Mouse (Mus musculus): ENCODE results near the gene Dnah14.

Gene Dnah14

DNA sequence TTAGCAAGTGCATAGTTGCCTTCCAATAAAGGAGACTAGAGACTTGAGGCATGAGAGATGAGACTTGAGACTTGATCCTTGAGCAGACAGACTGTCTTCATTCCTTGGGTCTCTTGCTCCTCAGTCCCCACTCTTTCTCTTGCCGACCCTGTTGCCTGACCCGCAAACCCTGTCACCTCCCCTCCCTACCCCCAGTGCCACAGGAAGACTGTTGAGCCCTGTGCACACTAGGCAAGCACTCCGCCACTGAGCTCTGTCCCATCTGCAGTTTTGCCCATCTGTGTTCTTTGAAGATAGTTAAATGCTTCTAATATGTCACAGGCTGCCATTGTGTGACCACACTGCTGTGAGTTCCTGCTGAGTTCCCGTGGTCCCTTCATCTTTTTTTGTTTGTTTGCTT lies 23.0 kb downstream of the Dnah14 start:
- DNase-seq (ENCODE audit: low spot score in 2 of 2) = no peak

DNA sequence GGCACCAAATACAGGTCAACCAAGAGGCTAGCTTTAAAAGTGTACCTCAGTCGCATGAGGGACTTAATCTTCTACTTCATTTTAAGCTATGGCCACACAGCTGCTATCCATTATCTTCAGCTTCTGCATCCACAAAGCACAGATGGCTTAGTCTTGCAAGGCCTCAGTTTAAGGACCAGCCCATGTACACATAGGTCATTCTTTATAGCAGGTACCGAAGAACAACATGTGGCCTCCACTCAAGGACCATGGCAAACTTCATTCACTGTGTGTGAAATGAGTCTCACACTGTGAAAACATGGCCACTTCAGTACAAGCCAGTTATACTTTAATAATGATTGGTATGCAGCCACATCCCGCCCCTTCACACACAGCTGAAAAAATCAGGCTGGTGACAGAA lies 34.8 kb downstream of the Dnah14 start:
- DNase-seq (ENCODE audit: low spot score in 2 of 2) = no peak

DNA sequence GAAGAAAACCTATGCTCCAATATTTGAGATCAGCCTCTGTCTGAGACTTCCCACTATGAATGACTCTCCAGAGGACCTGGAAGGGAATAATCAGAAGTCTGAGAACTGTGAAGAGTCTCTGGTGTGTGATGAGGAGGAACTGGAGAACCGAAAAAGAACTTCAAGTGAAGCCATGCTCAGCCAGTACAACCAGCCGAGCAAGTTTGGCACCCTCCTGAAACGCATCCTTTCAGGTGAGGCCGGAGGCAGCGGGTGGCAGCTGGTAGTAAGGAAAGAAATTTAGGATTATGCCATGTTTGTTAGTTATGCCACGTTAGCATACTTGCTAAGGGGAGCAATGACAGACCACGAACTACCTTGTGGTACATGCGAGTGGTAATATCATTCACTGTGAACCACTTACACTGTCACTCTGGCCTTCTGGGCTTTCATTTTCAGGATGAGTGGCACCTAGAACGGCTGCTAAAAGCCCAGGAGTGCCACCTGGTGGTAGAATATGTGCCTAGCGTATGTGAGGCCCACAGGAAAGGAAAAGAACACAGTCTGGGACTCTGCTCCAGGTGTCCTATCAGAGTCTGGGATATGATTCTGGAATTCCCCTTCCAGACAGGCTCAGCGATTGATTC lies 39.6 kb downstream of the Dnah14 start:
- DNase-seq (ENCODE audit: low spot score in 2 of 2) = peak; percentile 55 to 66

DNA sequence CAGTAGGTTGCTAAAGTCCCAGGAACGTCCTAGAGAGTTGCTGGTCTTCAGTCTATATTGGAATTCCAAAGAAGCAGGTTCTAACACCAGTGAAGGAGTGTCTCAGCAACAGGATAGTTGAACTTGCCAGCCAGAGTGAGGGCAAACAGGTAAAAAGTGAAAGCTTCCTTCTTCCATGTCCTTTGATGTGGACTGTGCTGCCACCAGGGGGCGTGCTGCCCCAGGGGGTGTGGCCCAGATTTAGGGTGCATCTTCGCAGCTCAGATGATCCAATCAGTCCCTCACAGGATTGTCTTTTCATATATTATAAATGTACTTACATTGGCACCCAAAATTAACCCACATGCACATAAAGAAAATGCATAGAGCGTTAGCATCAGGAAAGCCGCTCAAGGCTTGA lies 41.0 kb downstream of the Dnah14 start:
- no peak for DNase-seq (ENCODE audit: low spot score in 2 of 2)

- DNase-seq (ENCODE audit: low spot score in 2 of 2) = no peak
Observed at GRCm38 (mm10) chr1:181623149-181623680, 46.9 kb downstream of the Dnah14 start.

DNA sequence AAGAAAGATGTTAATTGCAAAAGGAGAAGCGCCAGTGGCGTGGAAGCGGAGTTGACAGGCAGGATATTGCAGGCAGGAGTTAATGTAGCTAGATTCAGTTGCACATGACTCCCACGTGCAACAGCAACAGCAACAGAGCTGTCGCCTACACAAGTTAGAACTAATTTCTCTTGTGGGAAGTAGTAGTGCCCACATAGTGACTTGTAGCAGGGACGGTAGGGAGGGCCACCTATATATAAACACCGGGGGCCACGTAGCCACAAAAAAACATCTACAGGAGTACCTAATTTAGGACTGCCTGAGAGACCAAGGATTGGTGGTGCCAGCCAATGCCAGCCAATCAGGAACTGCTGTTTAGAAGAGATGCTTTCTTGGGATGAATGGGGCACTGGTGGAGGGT lies 48.5 kb downstream of the Dnah14 start:
- no peak for DNase-seq (ENCODE audit: low spot score in 2 of 2)

DNA sequence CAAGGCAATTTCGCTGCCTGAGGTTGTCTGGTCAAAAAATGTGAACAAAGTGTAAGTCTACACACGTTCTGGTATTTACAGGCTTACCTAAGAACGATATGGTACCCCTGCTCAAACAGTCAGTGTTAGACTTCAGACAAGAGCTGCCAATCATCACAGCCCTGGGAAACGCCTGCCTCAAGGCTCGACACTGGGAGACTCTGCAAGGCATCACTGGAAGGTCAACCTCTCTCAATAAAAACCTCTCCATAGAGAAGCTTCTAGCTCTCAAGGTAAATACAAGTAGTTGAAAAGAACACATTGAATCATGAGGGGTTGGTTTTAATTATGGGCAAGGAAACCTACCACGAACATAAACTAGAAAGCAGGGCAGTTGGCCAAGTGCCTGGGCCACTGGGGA lies 51.9 kb downstream of the Dnah14 start:
- no peak for DNase-seq (ENCODE audit: low spot score in 2 of 2)

GRCm38 (mm10) chr1:181631371-181631770 lies 55.0 kb downstream of the Dnah14 start:
- DNase-seq (ENCODE audit: low spot score in 2 of 2) = no peak

GRCm38 (mm10) chr1:181637997-181638713 lies 61.8 kb downstream of the Dnah14 start:
- DNase-seq (ENCODE audit: low spot score in 2 of 2) = no peak

GRCm38 (mm10) chr1:181640383-181640782 lies 64.0 kb downstream of the Dnah14 start:
- DNase-seq (ENCODE audit: low spot score in 2 of 2) = no peak

- no peak for DNase-seq (ENCODE audit: low spot score in 2 of 2)
Observed at GRCm38 (mm10) chr1:181647467-181647866, 71.1 kb downstream of the Dnah14 start.

- no peak for DNase-seq (ENCODE audit: low spot score in 2 of 2)
Observed at GRCm38 (mm10) chr1:181653481-181653880, 77.1 kb downstream of the Dnah14 start.

DNA sequence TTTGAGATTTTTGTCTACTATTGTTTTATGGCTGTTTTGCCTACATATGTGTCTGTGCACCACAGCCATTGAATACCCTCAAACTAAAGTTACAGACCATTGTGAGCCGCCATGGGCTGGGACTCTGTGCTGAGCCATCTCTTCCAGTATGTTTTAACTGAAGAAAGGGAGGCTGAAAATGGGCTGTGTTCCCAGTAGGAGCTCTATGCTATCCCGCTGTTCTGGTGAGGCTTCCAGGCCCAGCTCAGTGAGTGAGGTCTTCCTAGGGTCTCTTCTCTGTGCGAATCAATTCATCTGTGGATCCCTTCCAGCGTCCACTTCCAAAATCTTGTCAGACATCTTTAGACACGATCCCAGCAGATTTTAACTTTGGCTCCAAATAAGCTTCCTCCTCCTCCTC lies 80.1 kb downstream of the Dnah14 start:
- no peak for DNase-seq (ENCODE audit: low spot score in 2 of 2)

- DNase-seq (ENCODE audit: low spot score in 2 of 2) = no peak
Observed at GRCm38 (mm10) chr1:181666801-181667200, 90.4 kb downstream of the Dnah14 start.

- DNase-seq (ENCODE audit: low spot score in 2 of 2) = no peak
Observed at GRCm38 (mm10) chr1:181694729-181695498, 118.6 kb downstream of the Dnah14 start.

DNA sequence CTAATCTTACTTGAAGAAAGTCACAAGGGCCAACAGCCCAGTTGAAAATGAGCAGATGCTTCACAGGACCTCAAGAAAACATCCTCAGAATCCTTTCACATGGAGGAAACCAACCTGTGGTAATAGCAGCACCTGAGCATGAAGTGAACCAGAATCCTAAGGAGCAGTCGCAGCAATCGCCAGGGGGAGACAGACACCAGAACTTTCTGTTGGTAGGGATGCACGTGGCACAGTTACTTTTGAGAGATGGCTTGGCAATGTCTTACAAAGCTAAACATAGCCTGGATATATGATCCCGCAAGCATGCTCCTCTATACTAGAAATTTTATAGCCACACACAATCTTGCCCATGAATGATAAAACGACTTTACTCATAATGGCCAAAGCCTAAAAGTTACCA lies 152.3 kb downstream of the Dnah14 start:
- peak; percentile 5 to 10 for DNase-seq (ENCODE audit: low spot score in 2 of 2)

- no peak for DNase-seq (ENCODE audit: low spot score in 2 of 2)
Observed at GRCm38 (mm10) chr1:181733517-181733916, 157.2 kb downstream of the Dnah14 start.

GRCm38 (mm10) chr1:181740259-181740658 lies 163.9 kb downstream of the Dnah14 start:
- DNase-seq (ENCODE audit: low spot score in 2 of 2) = no peak

- DNase-seq (ENCODE audit: low spot score in 2 of 2) = no peak
Observed at GRCm38 (mm10) chr1:181742251-181742885, 166.0 kb downstream of the Dnah14 start.

DNA sequence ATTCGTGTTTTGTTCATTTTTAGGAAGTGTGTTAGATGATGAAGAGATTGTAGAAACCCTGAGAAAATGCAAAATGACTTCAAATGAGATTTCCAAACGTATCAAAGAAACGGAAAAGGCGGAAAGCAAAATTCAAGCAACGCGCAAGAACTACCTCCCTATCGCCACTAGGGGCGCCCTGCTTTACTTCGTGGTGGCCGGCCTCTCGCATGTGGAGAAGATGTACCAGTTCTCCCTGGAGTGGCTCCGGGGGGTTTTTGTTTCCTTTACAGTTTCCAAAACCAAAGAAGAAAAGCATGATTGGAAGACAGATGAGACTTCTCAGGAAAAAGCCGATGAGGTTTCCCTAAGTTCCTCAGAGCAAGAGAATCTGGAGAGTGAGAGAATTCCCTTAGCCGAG lies 193.0 kb downstream of the Dnah14 start:
- no peak for DNase-seq (ENCODE audit: low spot score in 2 of 2)

GRCm38 (mm10) chr1:181771871-181772270 lies 195.5 kb downstream of the Dnah14 start:
- no peak for DNase-seq (ENCODE audit: low spot score in 2 of 2)

DNA sequence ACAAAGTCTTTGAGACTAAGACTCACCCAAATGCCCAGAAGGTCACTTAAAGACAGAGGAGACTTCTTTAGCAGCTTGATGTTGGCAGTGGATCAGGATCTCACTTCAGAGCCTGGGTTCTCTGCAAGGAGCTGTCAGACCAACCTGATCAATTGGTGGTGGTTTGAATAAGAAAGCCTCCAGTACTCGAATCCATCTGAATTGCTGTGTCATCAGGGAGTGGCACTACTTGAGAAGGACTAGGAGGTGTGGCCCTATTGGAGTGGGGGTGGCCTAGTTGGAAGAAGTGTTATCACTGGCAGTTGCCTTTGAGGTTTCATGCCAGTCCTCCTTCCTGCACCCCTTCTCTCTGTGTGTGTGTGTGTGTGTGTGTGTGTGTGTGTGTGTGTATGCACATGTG lies 200.2 kb downstream of the Dnah14 start:
- no peak for DNase-seq (ENCODE audit: low spot score in 2 of 2)

Measured in frontal cortex, postnatal 25 days (tissue).